ENCODE assay signal across 21 mouse cellular contexts in genomic region chr10:121326167-121326566, GRCm38 (mm10). TPM values are rescaled to one million over a fixed set of nuclear protein-coding genes. Genes with fewer than 3 reads are reported as not detected.
DNase-seq lines count a peak whose midpoint lies in the region; ATAC-seq and TF ChIP-seq lines count a peak whose summit lies in the region.
"Had no signal": no experiment of that assay in that cellular context is flagged by ENCODE, and none has a peak within 500 bp of the region (broad histone marks: within the 10 kb centered on the region; RNA-seq: fewer than 3 reads in every experiment).

No protein-coding gene starts in this region.

- ATAC-seq in CD4-positive, CD25-positive, alpha-beta regulatory T cell, adult 4 months, result no peak
- ATAC-seq: forebrain, embryonic 16.5 days; intestine, embryonic 16.5 days; midbrain, embryonic 15.5 days had no signal

- H3K4me3 ChIP-seq in layer of hippocampus, adult 2 months, result no peak overlapping the region
- H3K4me3 ChIP-seq: erythroblast, embryonic 14.5 days; megakaryocyte, embryonic 14.5 days; midbrain, embryonic 15.5 days; neural tube, embryonic 12.5 days had no signal

- peak; percentile 62 for TF ChIP-seq CTCF in layer of hippocampus, adult 2 months (conservative IDR thresholded peaks at IDR 0.05)

- DNase-seq in CD4-positive, CD25-positive, alpha-beta regulatory T cell, adult 2 months (ENCODE audit: low read depth, low spot score), result peak; percentile 44
- DNase-seq in layer of hippocampus, adult 2 months (ENCODE audit: low spot score in 2 of 2), result no peak
- no peak for DNase-seq in layer of hippocampus, postnatal 10 days (ENCODE audit: low spot score in 2 of 2)
- DNase-seq in 3T3-L1 (ENCODE audit: low read depth, low spot score), result peak; percentile 11
- peak; percentile 56 for DNase-seq in R1 (ENCODE audit: low read depth, low spot score)
- DNase-seq in cerebellum, postnatal 36 days, result no peak
- DNase-seq in left cerebral cortex, postnatal 36 days (ENCODE audit: low spot score in 2 of 2), result no peak
- DNase-seq: adrenal gland, postnatal 36 days; cerebellum, adult 2 months; gastrocnemius, postnatal 14 days; kidney, postnatal 25 days; liver; spleen, adult 18-20 months had no signal

- no peak overlapping the region for H3K27ac ChIP-seq in layer of hippocampus, adult 2 months
- H3K27ac ChIP-seq: midbrain, embryonic 15.5 days; neural tube, embryonic 12.5 days had no signal

- intact Hi-C loops in left cerebral cortex, postnatal 36 days (cut with DNase I), result no loop called here

RNA-seq across cellular contexts. Expression of gene Tbc1d30, which starts 24.9 kb away (rescaled TPM):
- 1 to 10 TPM; 3.1 to 3.4 TPM for polyA plus RNA-seq in CD4-positive, CD25-positive, alpha-beta regulatory T cell, adult 4 months (2017; shearing (Covaris generic))
- 10 to 100 TPM; 37.0 to 37.2 TPM for total RNA-seq in layer of hippocampus, adult 2 months (2021)
- total RNA-seq in layer of hippocampus, postnatal 10 days (2021), result 10 to 100 TPM; 42.0 to 44.1 TPM
- 10 to 100 TPM; 78.5 to 92.3 TPM for total RNA-seq in left cerebral cortex, postnatal 36 days (2021)
- polyA plus RNA-seq: erythroblast, embryonic 14.5 days; G1E had no signal

RNA-seq across cellular contexts. Expression of gene Gns, which starts 38.7 kb away (rescaled TPM):
- 10 to 100 TPM in 1 of 2 experiments, 1 to 10 TPM in 1; 9.1 to 13.6 TPM for polyA plus RNA-seq in CD4-positive, CD25-positive, alpha-beta regulatory T cell, adult 4 months (2017; shearing (Covaris generic))
- total RNA-seq in layer of hippocampus, adult 2 months (2021), result 10 to 100 TPM; 78.8 to 83.5 TPM
- 10 to 100 TPM; 75.8 to 79.0 TPM for total RNA-seq in layer of hippocampus, postnatal 10 days (2021)
- total RNA-seq in left cerebral cortex, postnatal 36 days (2021), result 10 to 100 TPM; 78.5 to 80.8 TPM

Comparison
In these comparisons a context has a peak if more than half of its experiments do, and no peak if none do; other contexts are left out.
1. DNase-seq: peak in CD4-positive, CD25-positive, alpha-beta regulatory T cell, adult 2 months (single experiment), 3T3-L1 (single experiment) and R1 (single experiment); none in layer of hippocampus, adult 2 months (0 of 2), layer of hippocampus, postnatal 10 days (0 of 2), cerebellum, postnatal 36 days (0 of 2) and left cerebral cortex, postnatal 36 days (0 of 2).